Mouse (Mus musculus): ENCODE measurements around the gene Cyb561d1.

Gene Cyb561d1

GRCm38 (mm10) chr3:108169199-108169598, 31.8 kb downstream of the Cyb561d1 start:
- DNase-seq (ENCODE audit: extremely low spot score, low read depth, low spot score): no peak

- DNase-seq (ENCODE audit: extremely low spot score, low read depth, low spot score): no peak
Observed at GRCm38 (mm10) chr3:108167499-108167898, 33.5 kb downstream of the Cyb561d1 start.

GRCm38 (mm10) chr3:108166486-108167211, 34.4 kb downstream of the Cyb561d1 start:
- DNase-seq (ENCODE audit: extremely low spot score, low read depth, low spot score): no peak

GRCm38 (mm10) chr3:108165532-108166315, 35.3 kb downstream of the Cyb561d1 start:
- no peak for DNase-seq (ENCODE audit: extremely low spot score, low read depth, low spot score)

- DNase-seq (ENCODE audit: extremely low spot score, low read depth, low spot score): no peak
Observed at GRCm38 (mm10) chr3:108164807-108165206, 36.2 kb downstream of the Cyb561d1 start.

- DNase-seq (ENCODE audit: extremely low spot score, low read depth, low spot score): no peak
Observed at GRCm38 (mm10) chr3:108164091-108164490, 36.9 kb downstream of the Cyb561d1 start.

GRCm38 (mm10) chr3:108158383-108159037, 42.5 kb downstream of the Cyb561d1 start:
- no peak for DNase-seq (ENCODE audit: extremely low spot score, low read depth, low spot score)

GRCm38 (mm10) chr3:108154656-108155055, 46.4 kb downstream of the Cyb561d1 start, which contains the start of gene Gpr61:
Gpr61 (minus strand) TSS chr3:108154882.
- DNase-seq (ENCODE audit: extremely low spot score, low read depth, low spot score): no peak

- DNase-seq (ENCODE audit: extremely low spot score, low read depth, low spot score): no peak
Observed at GRCm38 (mm10) chr3:108152290-108152689, 48.7 kb downstream of the Cyb561d1 start.

- DNase-seq (ENCODE audit: extremely low spot score, low read depth, low spot score): peak; percentile 86
Observed at GRCm38 (mm10) chr3:108147386-108148235, 53.4 kb downstream of the Cyb561d1 start.

- DNase-seq (ENCODE audit: extremely low spot score, low read depth, low spot score): no peak
Observed at GRCm38 (mm10) chr3:108146671-108147070, 54.3 kb downstream of the Cyb561d1 start.

Measured in hindlimb bud, embryonic 11.5 days (tissue).